Mouse (Mus musculus) heart, postnatal 14 days (tissue): ENCODE data around the gene Lipo4. TPM values are rescaled to one million over a fixed set of nuclear protein-coding genes. Genes with fewer than 3 reads are reported as not detected.
"Not testable (repeated sequence)": the region's sequence is repeated elsewhere in the genome, so short reads cannot be mapped to it uniquely, and the experiment has no call there.

Experiments
- DNase-seq, 2 experiments: peaks; one replicate each; pipeline ENCODE4 v3.0.0; 2021 to 2022
- intact Hi-C: fragments of 180-260 bp; cut with DNase I; formaldehyde crosslinking; loops from one replicate; pipeline ENCODE4 v1.15.1; 2025
- long read RNA-seq, 2 experiments: library from polyadenylated mRNA; stranded (forward); transcript quantifications; one replicate each; pipeline ENCODE4 v2.0.0; 2021
- total RNA-seq, 2 experiments: library from RNA; stranded (reverse); gene quantifications; 2 replicates each; pipeline ENCODE4 v1.2.3; 2021

Lipo4 gene
- total RNA-seq, result under 1 TPM; 0.34 to 0.41 TPM
- long read RNA-seq, experiment 1, result 0 reads
- long read RNA-seq, experiment 2, result 0 reads

DNA sequence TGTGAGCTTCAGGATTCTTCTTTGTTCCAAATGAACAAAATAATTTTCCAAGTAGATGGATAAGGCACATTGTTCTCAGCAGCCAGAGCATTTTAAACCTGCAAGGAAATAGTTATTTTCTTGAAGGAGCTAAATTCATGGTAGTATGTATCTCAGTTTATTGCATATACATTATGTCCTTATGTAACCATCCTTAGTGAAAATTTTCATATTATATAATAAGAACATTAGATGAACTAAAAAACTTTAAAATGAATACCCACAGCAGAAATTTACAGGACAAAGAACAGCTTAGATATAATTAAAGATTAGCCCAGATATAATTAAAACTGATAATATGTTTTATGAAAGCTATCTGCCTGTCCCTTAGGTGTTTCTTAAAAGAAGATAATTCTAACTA is at the start of gene Lipo4:
Gene Lipo4, minus strand, starts transcription at position 101 of the 400 bp plus-strand sequence.
- intact Hi-C loops, result no loop called here
- no peak for DNase-seq

DNA sequence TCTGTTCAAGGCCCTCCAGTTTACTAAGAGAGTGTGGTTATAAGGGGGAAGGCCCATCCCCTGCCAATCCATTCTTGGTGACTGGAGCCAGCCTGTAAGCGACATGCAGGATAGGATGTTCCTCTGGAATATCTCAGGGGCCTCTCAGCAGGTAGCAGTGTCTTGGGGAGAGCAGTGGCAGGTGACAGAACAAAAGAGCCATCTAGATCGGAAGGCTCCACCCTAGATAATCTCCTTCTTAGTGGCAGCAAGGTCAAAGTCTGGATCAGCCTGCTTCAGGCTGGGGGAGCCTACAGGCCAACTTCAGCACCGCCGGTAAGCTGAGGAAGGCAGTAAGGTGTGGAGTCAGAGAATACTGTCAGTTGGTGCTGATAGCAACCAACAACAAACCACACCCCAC is 61.2 kb downstream of the Lipo4 start:
- DNase-seq, intact Hi-C loops: not testable (repeated sequence)

GRCm38 (mm10) chr19:33453725-33454124 is 63.9 kb downstream of the Lipo4 start:
- DNase-seq, result no peak
- intact Hi-C loops, result no loop called here

Other genes starting within 250 kb of the Lipo4 start
- gene Rnls, start 125.5 kb downstream of the Lipo4 start, total RNA-seq, result 10 to 100 TPM; 12.8 to 14.8 TPM
- gene Gm8978, start 107.5 kb upstream of the Lipo4 start, total RNA-seq, result not detected
- under 1 TPM; 0.10 to 0.24 TPM for gene Lipo2, start 233.6 kb upstream of the Lipo4 start, total RNA-seq
- 1 to 10 TPM; 9.4 to 9.5 TPM for gene Lipo3, start 244.2 kb upstream of the Lipo4 start, total RNA-seq